In the genomic region with DNA sequence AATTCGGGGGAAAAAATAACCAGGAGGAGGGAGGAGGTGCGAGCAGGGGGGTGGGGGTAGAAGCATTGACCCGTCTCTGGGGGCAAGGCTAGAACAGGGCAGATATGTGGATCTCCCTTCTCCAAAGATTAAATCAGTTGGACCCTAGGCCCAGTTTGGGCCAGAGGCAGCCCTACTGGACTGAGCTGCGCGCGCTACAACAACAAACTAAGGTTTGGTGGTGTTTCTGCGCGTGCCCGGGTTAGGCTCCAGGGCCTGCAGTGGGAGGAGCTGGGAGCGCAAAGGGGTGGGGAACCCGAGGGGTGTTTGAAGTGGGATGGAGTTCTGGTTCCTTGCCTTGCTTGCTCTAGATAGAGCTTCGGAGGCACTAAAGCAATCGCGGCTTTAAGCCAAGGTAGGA, we compare ENCODE assay signal across 12 mouse cellular contexts. TPM values are rescaled to one million over a fixed set of nuclear protein-coding genes. Genes with fewer than 3 reads are reported as not detected.
A peak's percentile ranks its signal among the peaks of the same experiment; 100 is the strongest.
DNase-seq lines count a peak whose midpoint lies in the region; ATAC-seq lines count a peak whose summit lies in the region.
"Had no signal": no experiment of that assay in that cellular context is flagged by ENCODE, and none has a peak within 500 bp of the region (broad histone marks: within the 10 kb centered on the region; RNA-seq: fewer than 3 reads in every experiment).

No protein-coding gene starts in this region.

- under 1% methylated on average over 14 of the region's 14 CpGs for WGBS in heart, embryonic 15.5 days
- under 1% methylated on average over 14 of the region's 14 CpGs for WGBS in heart, embryonic 11.5 days (ENCODE audit: insufficient replicate concordance)
- WGBS in limb, embryonic 10.5 days: under 1% methylated on average over 14 of the region's 14 CpGs
- under 1% methylated on average over 14 of the region's 14 CpGs for WGBS in neural tube, embryonic 15.5 days

- no peaks in the 10 kb centered on the region for H3K9me3 ChIP-seq in heart, embryonic 15.5 days (replicated peaks)
- no peaks in the 10 kb centered on the region for H3K9me3 ChIP-seq in heart, embryonic 11.5 days (replicated peaks; ENCODE audit: control insufficient read depth, low read length)
- H3K9me3 ChIP-seq in limb, embryonic 10.5 days (replicated peaks): no peaks in the 10 kb centered on the region
- no peaks in the 10 kb centered on the region for H3K9me3 ChIP-seq in neural tube, embryonic 15.5 days (replicated peaks)

- H3K4me1 ChIP-seq in heart, embryonic 15.5 days (replicated peaks): peaks cover 29% of the 10 kb centered on the region
- H3K4me1 ChIP-seq in heart, embryonic 11.5 days (ENCODE audit: control insufficient read depth, insufficient read depth, low read length): 0 out of 2 replicates have a peak, but pooled peaks cover 6% of the 10 kb centered on the region
- H3K4me1 ChIP-seq in limb, embryonic 10.5 days: peaks cover 53% of the 10 kb centered on the region
- peaks cover 37% of the 10 kb centered on the region for H3K4me1 ChIP-seq in neural tube, embryonic 15.5 days

- peak; percentile 81 for DNase-seq in embryo, embryonic 11 days
- peak; percentile 65 for DNase-seq in limb, embryonic 10.5 days (ENCODE audit: low spot score)
- no peak for DNase-seq in left cerebral cortex, postnatal 10 days (ENCODE audit: extremely low spot score in 1 of 2, low spot score in 2 of 2)
- no peak for DNase-seq in adrenal gland, postnatal 36 days
- no peak for DNase-seq in cerebellum, adult 9-10 months
- DNase-seq: heart, postnatal 36 days; layer of hippocampus, postnatal 36 days had no signal

- H3K27me3 ChIP-seq in heart, embryonic 15.5 days: peaks cover 100% of the 10 kb centered on the region
- peaks cover 94% of the 10 kb centered on the region for H3K27me3 ChIP-seq in heart, embryonic 11.5 days (ENCODE audit: control insufficient read depth, insufficient read depth, low read length)
- H3K27me3 ChIP-seq in limb, embryonic 10.5 days (ENCODE audit: low read depth, poor library complexity, severe bottlenecking): peaks cover 100% of the 10 kb centered on the region
- H3K27me3 ChIP-seq in neural tube, embryonic 15.5 days (replicated peaks): peaks cover 84% of the 10 kb centered on the region

- no peak overlapping the region for H3K4me2 ChIP-seq in heart, embryonic 15.5 days
- no peak overlapping the region for H3K4me2 ChIP-seq in heart, embryonic 11.5 days
- H3K4me2 ChIP-seq in neural tube, embryonic 15.5 days: peak overlapping the region; percentile 55

- intact Hi-C loops in left cerebral cortex, postnatal 10 days (cut with DNase I): no loop called here

- no peaks in the 10 kb centered on the region for H3K36me3 ChIP-seq in heart, embryonic 15.5 days
- H3K36me3 ChIP-seq in heart, embryonic 11.5 days (ENCODE audit: control insufficient read depth, insufficient read depth, low read length): no peaks in the 10 kb centered on the region
- H3K36me3 ChIP-seq in limb, embryonic 10.5 days: no peaks in the 10 kb centered on the region
- H3K36me3 ChIP-seq in neural tube, embryonic 15.5 days: no peaks in the 10 kb centered on the region

- H3K4me3 ChIP-seq in heart, embryonic 15.5 days: 0 out of 2 replicates have a peak overlapping the region, but pooled peaks have one; percentile 3
- no peak overlapping the region for H3K4me3 ChIP-seq in heart, embryonic 11.5 days (ENCODE audit: low read depth, low read length)
- H3K4me3 ChIP-seq in limb, embryonic 10.5 days: peak overlapping the region; percentile 31
- peak overlapping the region; percentile 4; the same call in 1 of the 2 replicates for H3K4me3 ChIP-seq in neural tube, embryonic 15.5 days (replicated peaks)

- H3K27ac ChIP-seq in heart, embryonic 15.5 days: no peak overlapping the region
- no peak overlapping the region for H3K27ac ChIP-seq in heart, embryonic 11.5 days (ENCODE audit: low read depth, low read length)
- H3K27ac ChIP-seq in limb, embryonic 10.5 days: no peak overlapping the region
- peak overlapping the region; percentile 20; the same call in 1 of the 2 replicates for H3K27ac ChIP-seq in neural tube, embryonic 15.5 days (replicated peaks)

- H3K9ac ChIP-seq in heart, embryonic 15.5 days: no peak overlapping the region
- no peak overlapping the region for H3K9ac ChIP-seq in heart, embryonic 11.5 days (ENCODE audit: low read depth, low read length)
- H3K9ac ChIP-seq in neural tube, embryonic 15.5 days (replicated peaks): no peak overlapping the region

- ATAC-seq in heart, embryonic 15.5 days (replicated peaks; ENCODE audit: insufficient number of reproducible peaks, insufficient read depth, low FRiP score, low read depth): no peak
- ATAC-seq in heart, embryonic 11.5 days (replicated peaks; ENCODE audit: insufficient number of reproducible peaks, low FRiP score, low TSS enrichment): no peak
- no peak for ATAC-seq in neural tube, embryonic 15.5 days (ENCODE audit: low FRiP score)

RNA-seq across cellular contexts. Expression of a gene that starts 2.0 kb away (rescaled TPM):
- polyA plus RNA-seq in heart, embryonic 15.5 days (2015; fragmentation: Nextera tagmentation; extraction: Ambion mirVana): not detected in 2 replicates
- not detected in 2 replicates for polyA plus RNA-seq in heart, embryonic 11.5 days (2014; fragmentation: Nextera tagmentation; extraction: Ambion mirVana)
- 0.05 and 0.08 TPM in 2 replicates for polyA plus RNA-seq in limb, embryonic 10.5 days (2016; fragmentation: Nextera tagmentation; extraction: Ambion mirVana)
- 4.7 and 7.4 TPM in 2 replicates for polyA plus RNA-seq in neural tube, embryonic 15.5 days (2015; fragmentation: Nextera tagmentation; extraction: Ambion mirVana)
- total RNA-seq in left cerebral cortex, postnatal 10 days (2021): not detected
- not detected for total RNA-seq in adrenal gland, postnatal 36 days (2021)
- total RNA-seq: heart, postnatal 36 days; layer of hippocampus, postnatal 36 days; neutrophil, adult 5-6 weeks had no signal
- polyA plus RNA-seq: lung, embryonic 16.5 days had no signal

Comparison
In these comparisons a context has a peak if more than half of its experiments do, and no peak if none do; other contexts are left out.
1. DNase-seq: peak in embryo, embryonic 11 days (single experiment) and limb, embryonic 10.5 days (single experiment); none in left cerebral cortex, postnatal 10 days (0 of 2), adrenal gland, postnatal 36 days (0 of 2) and cerebellum, adult 9-10 months (single experiment).